Mouse (Mus musculus) heart, adult 2 months (tissue): ENCODE data around the gene Gh.

Experiments used
- EP300 ChIP-seq: fragments of 200-500 bp; IDR thresholded peaks from 2 replicates; pipeline ENCODE4 v1.6.1; 2011; ENCODE audit warnings: low read depth, low read length, control low read depth; ENCODE audit not compliant: insufficient read depth
- POLR2A ChIP-seq: fragments of 200-500 bp; IDR thresholded peaks from 2 replicates; pipeline ENCODE4 v1.6.1; 2011; ENCODE audit warnings: mild to moderate bottlenecking, low read depth, low read length, control low read depth; ENCODE audit not compliant: insufficient read depth

- TF ChIP-seq POLR2A (no peak), EP300 (no peak)
Measured at GRCm38 (mm10) chr11:106266431-106266830, 35.2 kb downstream of the Gh start.
